Mouse (Mus musculus) cerebellum, adult 2 months (tissue): Measurements from ENCODE around the gene Carmil2. TPM values are rescaled to one million over a fixed set of nuclear protein-coding genes. Genes with fewer than 3 reads are reported as not detected.

Experiments used
- DNase-seq, 2 experiments: peaks; one replicate each; pipeline ENCODE4 v3.0.0; 2021
- H3K27ac ChIP-seq: fragments of 200-500 bp; 2 replicates; pipeline ENCODE4 v1.5.1; 2012; ENCODE audit warnings: low read length, control low read depth, inconsistent platforms; ENCODE audit not compliant: insufficient read depth
- H3K27me3 ChIP-seq: fragments of 200-500 bp; 2 replicates; pipeline ENCODE4 v1.6.1; 2012; ENCODE audit warnings: inconsistent platforms, mild to moderate bottlenecking, low read length, moderate library complexity; ENCODE audit not compliant: control insufficient read depth, insufficient read depth
- H3K4me1 ChIP-seq: fragments of 200-500 bp; 2 replicates; pipeline ENCODE4 v1.6.1; 2011; ENCODE audit warnings: low read length; ENCODE audit not compliant: control insufficient read depth, insufficient read depth
- H3K4me3 ChIP-seq: fragments of 200-500 bp; replicated peaks from 2 replicates; pipeline ENCODE3; 2011; ENCODE audit warnings: mild to moderate bottlenecking, low read depth, low read length, control low read depth; ENCODE audit not compliant: insufficient read depth
- CTCF ChIP-seq: fragments of 200-500 bp; IDR thresholded peaks from 2 replicates; pipeline ENCODE4 v1.5.1; 2011; ENCODE audit warnings: low read depth, mild to moderate bottlenecking, control low read depth, low read length, moderate library complexity, borderline replicate concordance; ENCODE audit not compliant: insufficient read depth
- POLR2A ChIP-seq: fragments of 200-500 bp; IDR thresholded peaks from 2 replicates; pipeline ENCODE4 v1.6.1; 2011; ENCODE audit warnings: low read length, control low read depth, borderline replicate concordance; ENCODE audit not compliant: insufficient read depth
- WGBS: fragments of 180-500 bp; shearing (Covaris S2); methylation state at CpG from one replicate; pipeline ENCODE4 v1.1.7; 2018; 5-methylcytosine and 5-hydroxymethylcytosine counted together
- polyA plus RNA-seq: library from polyadenylated mRNA; depleted of rRNA; stranded (reverse); fragments of >200 nt; gene quantifications from 2 replicates; pipeline ENCODE4 v1.2.3, GENCODE M21; 2012

Gene Carmil2
- polyA plus RNA-seq, 1 experiment = 72.1 TPM

- 28% methylated on average over 12 of the region's 12 CpGs for WGBS
Measured at GRCm38 (mm10) chr8:105706426-105706825, 20.4 kb downstream of the Carmil2 start.

GRCm38 (mm10) chr8:105707498-105708403 lies 21.7 kb downstream of the Carmil2 start, which contains the start of the genes 4933405L10Rik and Enkd1:
Gene 4933405L10Rik (plus strand): TSS chr8:105707655.
Gene Enkd1 (minus strand): TSS chr8:105708210.
- WGBS = 2% methylated on average over 55 of the region's 55 CpGs
- Histone ChIP-seq H3K27ac (0 out of 2 replicates have a peak within 1 kb of the TSS, but pooled peaks have one; percentile 17), H3K4me1 (peaks cover 37% of the 10 kb centered on the region), H3K27me3 (no peaks in the 10 kb centered on the region), H3K4me3 (peak within 1 kb of the TSS; percentile 57)
- TF ChIP-seq CTCF (no peak), POLR2A (no peak)
- DNase-seq = peak; percentile 83 to 90

More at GRCm38 (mm10) chr8:105706426-105706825, 20.4 kb downstream of the Carmil2 start:
- no peak overlapping the region for H3K27ac ChIP-seq
- peak; percentile 44 to 47 for DNase-seq
- TF ChIP-seq CTCF (no peak), POLR2A (no peak)
- H3K4me1 ChIP-seq = peaks cover 40% of the 10 kb centered on the region
- H3K27me3 ChIP-seq = no peaks in the 10 kb centered on the region
- no peak overlapping the region for H3K4me3 ChIP-seq

- TF ChIP-seq CTCF = no peak
- no peak for TF ChIP-seq POLR2A
- no peak for DNase-seq
- Histone ChIP-seq H3K27ac (no peak overlapping the region), H3K4me1 (peaks cover 28% of the 10 kb centered on the region), H3K4me3 (no peak overlapping the region), H3K27me3 (no peaks in the 10 kb centered on the region)
- 94% methylated on average over 8 of the region's 8 CpGs for WGBS
Measured at GRCm38 (mm10) chr8:105708675-105709074, 22.6 kb downstream of the Carmil2 start.

- DNase-seq = no peak
- H3K27me3 ChIP-seq = no peaks in the 10 kb centered on the region
- 76% methylated on average over 14 of the region's 14 CpGs for WGBS
Measured at GRCm38 (mm10) chr8:105709317-105709716, 23.2 kb downstream of the Carmil2 start.

GRCm38 (mm10) chr8:105712286-105712685 lies 26.2 kb downstream of the Carmil2 start:
- TF ChIP-seq POLR2A = no peak
- Histone ChIP-seq H3K4me1 (peaks cover 6% of the 10 kb centered on the region), H3K4me3 (no peak overlapping the region), H3K27ac (no peak overlapping the region), H3K27me3 (no peaks in the 10 kb centered on the region)
- 73% methylated on average over 3 of the region's 3 CpGs for WGBS
- DNase-seq = no peak

More at GRCm38 (mm10) chr8:105709317-105709716, 23.2 kb downstream of the Carmil2 start:
- TF ChIP-seq CTCF (no peak), POLR2A (no peak)
- peaks cover 22% of the 10 kb centered on the region for H3K4me1 ChIP-seq
- no peak overlapping the region for H3K27ac ChIP-seq
- no peak overlapping the region for H3K4me3 ChIP-seq

- Histone ChIP-seq H3K4me1 (no peaks in the 10 kb centered on the region), H3K27me3 (no peaks in the 10 kb centered on the region), H3K27ac (no peak overlapping the region), H3K4me3 (no peak overlapping the region)
- 4% methylated on average over 3 of the region's 3 CpGs for WGBS
- TF ChIP-seq POLR2A (no peak), CTCF (peak; percentile 90)
- peak; percentile 83 to 90 for DNase-seq
Measured at GRCm38 (mm10) chr8:105714139-105714538, 28.1 kb downstream of the Carmil2 start.

GRCm38 (mm10) chr8:105715042-105715441 lies 29.0 kb downstream of the Carmil2 start:
- Histone ChIP-seq H3K27me3 (no peaks in the 10 kb centered on the region), H3K4me3 (no peak overlapping the region), H3K27ac (no peak overlapping the region), H3K4me1 (no peaks in the 10 kb centered on the region)
- no peak for DNase-seq
- 36% methylated on average over 6 of the region's 6 CpGs for WGBS
- TF ChIP-seq CTCF (no peak), POLR2A (no peak)

- WGBS = 93% methylated on average over 15 of the region's 15 CpGs
- Histone ChIP-seq H3K27ac (no peak overlapping the region), H3K4me3 (no peak overlapping the region), H3K4me1 (no peaks in the 10 kb centered on the region), H3K27me3 (no peaks in the 10 kb centered on the region)
- TF ChIP-seq CTCF (no peak), POLR2A (no peak)
- no peak for DNase-seq
Measured at GRCm38 (mm10) chr8:105716302-105716945, 30.4 kb downstream of the Carmil2 start.
